Comparison of ENCODE assay signal across 11 mouse cellular contexts in genomic region chr10:93830931-93831729, GRCm38 (mm10). TPM values are rescaled to one million over a fixed set of nuclear protein-coding genes. Genes with fewer than 3 reads are reported as not detected.
DNase-seq lines count a peak whose midpoint lies in the region; ATAC-seq and TF ChIP-seq lines count a peak whose summit lies in the region.
"Had no signal": no experiment of that assay in that cellular context is flagged by ENCODE, and none has a peak within 500 bp of the region (broad histone marks: within the 10 kb centered on the region; RNA-seq: fewer than 3 reads in every experiment).

Usp44 (plus strand) TSS chr10:93831555.

- no peaks in the 10 kb centered on the region for H3K36me3 ChIP-seq in lung, embryonic 16.5 days (ENCODE audit: control insufficient read depth, insufficient read depth, low read length)
- H3K36me3 ChIP-seq in embryonic facial prominence, embryonic 12.5 days, result no peaks in the 10 kb centered on the region
- no peaks in the 10 kb centered on the region for H3K36me3 ChIP-seq in hindbrain, postnatal 0 days (ENCODE audit: insufficient read depth, low read length)
- no peaks in the 10 kb centered on the region for H3K36me3 ChIP-seq in neural tube, embryonic 12.5 days

- H3K9me3 ChIP-seq in lung, embryonic 16.5 days (ENCODE audit: control insufficient read depth, low read length), result no peaks in the 10 kb centered on the region
- no peaks in the 10 kb centered on the region for H3K9me3 ChIP-seq in embryonic facial prominence, embryonic 12.5 days
- H3K9me3 ChIP-seq in hindbrain, postnatal 0 days (ENCODE audit: low read length), result no peaks in the 10 kb centered on the region
- no peaks in the 10 kb centered on the region for H3K9me3 ChIP-seq in neural tube, embryonic 12.5 days

- H3K27me3 ChIP-seq in lung, embryonic 16.5 days (ENCODE audit: control insufficient read depth, insufficient read depth, low read depth, low read length), result peaks cover 40% of the 10 kb centered on the region
- peaks cover 38% of the 10 kb centered on the region for H3K27me3 ChIP-seq in embryonic facial prominence, embryonic 12.5 days
- peaks cover 32% of the 10 kb centered on the region for H3K27me3 ChIP-seq in hindbrain, postnatal 0 days (ENCODE audit: insufficient read depth, low read length)
- H3K27me3 ChIP-seq in neural tube, embryonic 12.5 days (replicated peaks), result peaks cover 33% of the 10 kb centered on the region

- DNase-seq in lung, adult 18-20 months, result no peak
- DNase-seq in hindbrain, postnatal 0 days (ENCODE audit: low spot score), result no peak
- DNase-seq in left cerebral cortex, postnatal 36 days (ENCODE audit: low spot score in 2 of 2), result no peak
- DNase-seq in B cell, adult 2 months, result no peak
- no peak for DNase-seq in gastrocnemius, postnatal 36 days
- DNase-seq: cerebellum, postnatal 10 days; kidney, adult 11 months; right cerebral cortex, postnatal 25 days had no signal

- intact Hi-C loops in left cerebral cortex, postnatal 36 days (cut with DNase I), result no loop called here
- intact Hi-C loops in gastrocnemius, postnatal 36 days (cut with DNase I), result no loop called here

- H3K4me1 ChIP-seq in lung, embryonic 16.5 days (replicated peaks; ENCODE audit: control insufficient read depth, insufficient read depth, low read length), result peaks cover 8% of the 10 kb centered on the region
- peaks cover 9% of the 10 kb centered on the region; the same call in 1 of the 2 replicates for H3K4me1 ChIP-seq in embryonic facial prominence, embryonic 12.5 days
- no peaks in the 10 kb centered on the region for H3K4me1 ChIP-seq in hindbrain, postnatal 0 days (ENCODE audit: insufficient read depth, low read length)
- peaks cover 21% of the 10 kb centered on the region for H3K4me1 ChIP-seq in neural tube, embryonic 12.5 days

- ATAC-seq in lung, embryonic 16.5 days (ENCODE audit: low read depth), result no peak
- no peak for ATAC-seq in embryonic facial prominence, embryonic 12.5 days (ENCODE audit: insufficient number of reproducible peaks, insufficient read depth, low FRiP score, low TSS enrichment)
- ATAC-seq in hindbrain, postnatal 0 days, result no peak
- ATAC-seq in neural tube, embryonic 12.5 days (ENCODE audit: low FRiP score, low read depth), result no peak

- no peak within 1 kb of the TSS for H3K9ac ChIP-seq in lung, embryonic 16.5 days (ENCODE audit: low read length)
- no peak within 1 kb of the TSS for H3K9ac ChIP-seq in embryonic facial prominence, embryonic 12.5 days
- H3K9ac ChIP-seq in hindbrain, postnatal 0 days (replicated peaks; ENCODE audit: low read length), result no peak within 1 kb of the TSS
- no peak within 1 kb of the TSS for H3K9ac ChIP-seq in neural tube, embryonic 12.5 days

- 14% methylated on average over 22 of the region's 22 CpGs for WGBS in lung, embryonic 16.5 days
- WGBS in embryonic facial prominence, embryonic 12.5 days, result 6% methylated on average over 22 of the region's 22 CpGs
- WGBS in hindbrain, postnatal 0 days, result 20% methylated on average over 22 of the region's 22 CpGs
- WGBS in neural tube, embryonic 12.5 days, result 10% methylated on average over 22 of the region's 22 CpGs

- H3K4me3 ChIP-seq in lung, embryonic 16.5 days (ENCODE audit: low read length), result peak within 1 kb of the TSS; percentile 21
- no peak within 1 kb of the TSS for H3K4me3 ChIP-seq in embryonic facial prominence, embryonic 12.5 days
- no peak within 1 kb of the TSS for H3K4me3 ChIP-seq in hindbrain, postnatal 0 days (ENCODE audit: low read length)
- no peak within 1 kb of the TSS for H3K4me3 ChIP-seq in neural tube, embryonic 12.5 days

- no peak for TF ChIP-seq CTCF in hindbrain, postnatal 0 days (IDR thresholded peaks at IDR 0.05; ENCODE audit: low read depth)

- peak within 1 kb of the TSS; percentile 38 for H3K4me2 ChIP-seq in lung, embryonic 16.5 days (ENCODE audit: low read depth, low read length)
- peak within 1 kb of the TSS; percentile 24 for H3K4me2 ChIP-seq in embryonic facial prominence, embryonic 12.5 days (replicated peaks)
- 0 out of 2 replicates have a peak within 1 kb of the TSS, but pooled peaks have one; percentile 8 for H3K4me2 ChIP-seq in hindbrain, postnatal 0 days (ENCODE audit: low read depth, low read length)
- peak within 1 kb of the TSS; percentile 34 for H3K4me2 ChIP-seq in neural tube, embryonic 12.5 days (replicated peaks)

- no peak within 1 kb of the TSS for H3K27ac ChIP-seq in lung, embryonic 16.5 days (ENCODE audit: low read length)
- no peak within 1 kb of the TSS for H3K27ac ChIP-seq in embryonic facial prominence, embryonic 12.5 days
- H3K27ac ChIP-seq in hindbrain, postnatal 0 days, result no peak within 1 kb of the TSS
- H3K27ac ChIP-seq in neural tube, embryonic 12.5 days, result no peak within 1 kb of the TSS

RNA-seq across cellular contexts. Expression of gene Usp44, which starts in this region (rescaled TPM):
- 0.14 and 0.28 TPM in 2 replicates for polyA plus RNA-seq in lung, embryonic 16.5 days (2015; fragmentation: Nextera tagmentation; extraction: Ambion mirVana)
- 2.1 and 2.5 TPM in 2 replicates for polyA plus RNA-seq in embryonic facial prominence, embryonic 12.5 days (2016; fragmentation: Nextera tagmentation; extraction: Ambion mirVana)
- total RNA-seq in hindbrain, postnatal 0 days (2014; rRNA removed), result 0.22 and 0.26 TPM in 2 replicates
- 0.39 and 0.43 TPM in 2 replicates for polyA plus RNA-seq in hindbrain, postnatal 0 days (2015; fragmentation: Nextera tagmentation; extraction: Ambion mirVana)
- 3.4 and 3.9 TPM in 2 replicates for polyA plus RNA-seq in neural tube, embryonic 12.5 days (2016; fragmentation: Nextera tagmentation; extraction: Ambion mirVana)
- not detected for total RNA-seq in left cerebral cortex, postnatal 36 days (2021)
- total RNA-seq in gastrocnemius, postnatal 36 days (2021), result under 1 TPM; 0.22 to 0.46 TPM
